Mouse (Mus musculus): ENCODE results near the gene Hnrnph1. TPM values are rescaled to one million over a fixed set of nuclear protein-coding genes. Genes with fewer than 3 reads are reported as not detected.

Gene Hnrnph1
- polyA plus RNA-seq, 1 experiment from 2014 or later: 598 TPM

DNA sequence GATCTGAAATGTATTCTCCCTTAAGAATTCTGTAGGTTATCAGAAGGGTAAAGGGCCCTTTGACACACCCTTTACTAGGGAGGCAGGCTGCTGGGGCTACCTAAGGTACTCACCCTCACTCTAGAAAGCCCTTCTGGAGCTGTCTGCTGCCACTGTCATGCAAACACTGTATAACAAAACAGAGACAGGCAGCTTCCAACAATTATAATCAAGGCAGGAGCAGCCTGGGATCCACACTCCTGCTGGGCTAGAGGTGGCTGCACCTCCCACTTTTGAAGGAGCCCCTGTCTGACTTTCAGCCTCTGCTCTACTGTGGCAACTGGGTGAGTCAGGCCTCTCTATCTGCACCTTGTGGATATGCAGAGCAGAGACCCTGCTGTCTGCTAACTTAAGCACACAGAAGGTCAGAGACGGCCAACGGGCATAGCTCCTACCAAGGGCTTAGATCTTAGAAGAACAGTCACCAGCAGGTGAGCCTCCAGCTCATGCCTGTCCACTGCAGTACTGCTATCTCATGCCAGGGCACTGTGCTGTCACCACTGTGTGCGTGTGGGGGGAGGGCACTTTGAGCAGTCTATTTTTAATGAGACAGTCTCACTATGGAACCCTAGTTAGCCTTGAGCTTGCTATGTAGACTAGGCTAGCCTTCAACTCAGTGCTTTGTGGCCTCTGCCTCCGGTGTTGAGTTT, 14.6 kb downstream of the Hnrnph1 start:
- H3K9me3 ChIP-seq (replicated peaks; ENCODE audit: control insufficient read depth, low read length): no peaks in the 10 kb centered on the region
- no peak overlapping the region for H3K4me2 ChIP-seq (ENCODE audit: low read length)
- no peaks in the 10 kb centered on the region for H3K27me3 ChIP-seq (replicated peaks; ENCODE audit: control insufficient read depth, insufficient read depth, low read length)
- no peak overlapping the region for H3K27ac ChIP-seq (ENCODE audit: low read depth, low read length)
- WGBS: 87% methylated on average over 4 of the region's 4 CpGs
- ATAC-seq: no peak
- H3K4me3 ChIP-seq (ENCODE audit: low read depth, low read length): no peak overlapping the region
- H3K9ac ChIP-seq (ENCODE audit: low read length): no peak overlapping the region
- peaks cover 75% of the 10 kb centered on the region for H3K36me3 ChIP-seq (ENCODE audit: control insufficient read depth, insufficient read depth, low read length)
- no peak for DNase-seq (ENCODE audit: low spot score)
- H3K4me1 ChIP-seq (ENCODE audit: control insufficient read depth, insufficient read depth, low read length): no peaks in the 10 kb centered on the region

DNA sequence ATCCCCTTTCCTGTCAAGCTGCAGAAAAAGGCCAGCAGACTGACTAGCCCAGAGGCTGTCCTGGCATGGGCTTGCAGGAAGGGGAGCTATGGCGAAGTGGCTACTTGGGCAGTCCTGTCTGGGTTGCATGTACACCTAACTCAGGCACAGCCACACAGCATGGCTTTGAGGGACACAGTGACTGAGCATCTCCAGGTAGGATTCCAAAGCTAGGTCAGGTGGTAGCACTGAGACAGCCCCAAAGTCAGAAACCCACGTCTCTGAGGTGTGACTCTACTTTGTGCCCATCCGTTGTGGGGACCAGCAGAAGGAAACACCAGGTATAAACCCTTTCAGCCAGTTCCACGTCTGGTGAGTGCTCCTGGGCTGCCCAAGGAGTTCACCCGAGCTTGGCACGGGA, 16.5 kb downstream of the Hnrnph1 start:
- 84% methylated on average over 6 of the region's 6 CpGs for WGBS
- DNase-seq (ENCODE audit: low spot score) (no peak), ATAC-seq (no peak)
- Histone ChIP-seq H3K9me3 (replicated peaks; ENCODE audit: control insufficient read depth, low read length) (no peaks in the 10 kb centered on the region), H3K4me1 (ENCODE audit: control insufficient read depth, insufficient read depth, low read length) (no peaks in the 10 kb centered on the region), H3K36me3 (ENCODE audit: control insufficient read depth, insufficient read depth, low read length) (peaks cover 75% of the 10 kb centered on the region), H3K27ac (ENCODE audit: low read depth, low read length) (no peak overlapping the region), H3K4me3 (ENCODE audit: low read depth, low read length) (no peak overlapping the region), H3K4me2 (ENCODE audit: low read length) (no peak overlapping the region), H3K27me3 (replicated peaks; ENCODE audit: control insufficient read depth, insufficient read depth, low read length) (no peaks in the 10 kb centered on the region), H3K9ac (ENCODE audit: low read length) (no peak overlapping the region)

DNA sequence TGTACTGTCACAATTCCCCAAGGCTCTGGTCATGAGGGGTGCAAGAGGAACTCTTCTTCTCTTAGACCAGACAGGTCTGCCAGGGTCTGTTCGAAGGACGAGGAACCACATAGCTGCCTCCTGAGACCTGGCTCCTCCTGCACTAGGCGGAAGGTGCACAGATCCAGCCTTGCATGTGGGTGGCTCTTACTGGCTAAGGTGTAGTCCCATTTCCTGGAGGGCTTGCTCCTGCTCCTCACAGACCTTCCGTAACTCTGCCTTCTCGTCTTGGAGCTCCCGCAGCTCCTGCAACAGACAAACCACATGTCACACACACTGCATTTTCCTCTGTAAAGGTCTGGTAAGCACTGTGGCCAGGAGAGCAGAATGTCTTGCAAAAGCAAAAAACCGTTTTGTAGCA, 17.9 kb downstream of the Hnrnph1 start:
- H3K36me3 ChIP-seq (ENCODE audit: control insufficient read depth, insufficient read depth, low read length): peaks cover 78% of the 10 kb centered on the region
- no peak for ATAC-seq
- H3K9me3 ChIP-seq (replicated peaks; ENCODE audit: control insufficient read depth, low read length): no peaks in the 10 kb centered on the region

DNA sequence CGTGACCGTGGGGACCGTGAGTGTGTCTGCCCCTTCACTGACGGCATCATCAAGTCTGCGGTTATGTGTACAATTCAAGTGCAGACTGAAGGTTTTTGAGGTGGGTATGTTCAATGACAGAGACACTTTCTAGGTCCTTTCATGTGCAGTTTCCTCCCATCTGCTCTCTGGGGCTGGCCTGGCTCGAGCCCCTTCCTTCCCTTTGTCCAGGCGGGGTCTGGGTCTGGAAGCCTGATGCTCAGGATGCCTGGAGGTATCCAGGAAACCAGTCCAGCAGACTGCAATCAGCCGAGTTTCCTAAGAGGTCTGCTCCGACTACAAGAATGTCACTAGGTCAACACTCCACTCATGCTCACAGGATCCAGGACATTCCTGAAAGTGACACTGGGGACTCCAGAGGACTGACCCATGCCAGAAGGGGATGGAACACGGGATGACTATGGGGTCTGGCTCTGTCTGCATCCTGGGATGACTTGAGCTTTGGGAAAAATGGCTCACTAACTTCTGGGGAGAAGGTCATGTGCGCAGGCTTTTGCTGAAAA, 20.0 kb downstream of the Hnrnph1 start:
- Histone ChIP-seq H3K4me2 (ENCODE audit: low read length) (no peak overlapping the region), H3K27me3 (replicated peaks; ENCODE audit: control insufficient read depth, insufficient read depth, low read length) (no peaks in the 10 kb centered on the region), H3K4me3 (ENCODE audit: low read depth, low read length) (no peak overlapping the region), H3K36me3 (ENCODE audit: control insufficient read depth, insufficient read depth, low read length) (peaks cover 86% of the 10 kb centered on the region), H3K27ac (ENCODE audit: low read depth, low read length) (no peak overlapping the region), H3K9ac (ENCODE audit: low read length) (no peak overlapping the region), H3K9me3 (replicated peaks; ENCODE audit: control insufficient read depth, low read length) (no peaks in the 10 kb centered on the region), H3K4me1 (ENCODE audit: control insufficient read depth, insufficient read depth, low read length) (no peaks in the 10 kb centered on the region)
- DNase-seq (ENCODE audit: low spot score): no peak
- ATAC-seq: no peak
- 90% methylated on average over 11 of the region's 11 CpGs for WGBS

More for the DNA sequence above, 17.9 kb downstream of the Hnrnph1 start:
- no peak overlapping the region for H3K9ac ChIP-seq (ENCODE audit: low read length)
- DNase-seq (ENCODE audit: low spot score): no peak
- H3K4me1 ChIP-seq (ENCODE audit: control insufficient read depth, insufficient read depth, low read length): no peaks in the 10 kb centered on the region
- no peak overlapping the region for H3K27ac ChIP-seq (ENCODE audit: low read depth, low read length)
- H3K4me3 ChIP-seq (ENCODE audit: low read depth, low read length): no peak overlapping the region
- 90% methylated on average over 7 of the region's 7 CpGs for WGBS
- no peak overlapping the region for H3K4me2 ChIP-seq (ENCODE audit: low read length)
- H3K27me3 ChIP-seq (replicated peaks; ENCODE audit: control insufficient read depth, insufficient read depth, low read length): no peaks in the 10 kb centered on the region

DNA sequence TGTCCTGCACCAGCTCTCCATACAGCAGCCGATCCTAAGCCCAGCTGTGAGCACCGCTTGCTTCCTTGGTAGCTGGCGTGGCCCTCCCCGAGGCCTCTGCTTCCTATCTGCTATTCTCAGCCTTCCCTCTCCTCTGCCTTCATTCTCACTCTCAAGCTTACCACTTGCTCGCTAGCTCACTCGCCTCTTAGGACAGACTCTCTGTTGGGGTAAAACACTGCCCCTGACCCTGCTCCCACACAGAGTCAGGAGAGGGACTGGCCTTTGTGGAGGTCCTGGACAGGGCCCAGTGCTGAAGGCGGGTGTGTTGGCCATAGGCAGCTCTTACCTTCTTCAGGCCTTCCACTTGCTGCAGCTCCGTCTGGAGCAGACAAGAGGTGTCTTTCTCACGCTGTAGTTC, 20.5 kb downstream of the Hnrnph1 start:
- no peak for DNase-seq (ENCODE audit: low spot score)
- H3K36me3 ChIP-seq (ENCODE audit: control insufficient read depth, insufficient read depth, low read length): peaks cover 87% of the 10 kb centered on the region
- no peak for ATAC-seq
- no peak overlapping the region for H3K4me3 ChIP-seq (ENCODE audit: low read depth, low read length)
- no peak overlapping the region for H3K4me2 ChIP-seq (ENCODE audit: low read length)
- H3K4me1 ChIP-seq (ENCODE audit: control insufficient read depth, insufficient read depth, low read length): no peaks in the 10 kb centered on the region
- no peak overlapping the region for H3K9ac ChIP-seq (ENCODE audit: low read length)
- H3K9me3 ChIP-seq (replicated peaks; ENCODE audit: control insufficient read depth, low read length): no peaks in the 10 kb centered on the region
- 90% methylated on average over 9 of the region's 9 CpGs for WGBS
- H3K27ac ChIP-seq (ENCODE audit: low read depth, low read length): no peak overlapping the region
- no peaks in the 10 kb centered on the region for H3K27me3 ChIP-seq (replicated peaks; ENCODE audit: control insufficient read depth, insufficient read depth, low read length)

DNA sequence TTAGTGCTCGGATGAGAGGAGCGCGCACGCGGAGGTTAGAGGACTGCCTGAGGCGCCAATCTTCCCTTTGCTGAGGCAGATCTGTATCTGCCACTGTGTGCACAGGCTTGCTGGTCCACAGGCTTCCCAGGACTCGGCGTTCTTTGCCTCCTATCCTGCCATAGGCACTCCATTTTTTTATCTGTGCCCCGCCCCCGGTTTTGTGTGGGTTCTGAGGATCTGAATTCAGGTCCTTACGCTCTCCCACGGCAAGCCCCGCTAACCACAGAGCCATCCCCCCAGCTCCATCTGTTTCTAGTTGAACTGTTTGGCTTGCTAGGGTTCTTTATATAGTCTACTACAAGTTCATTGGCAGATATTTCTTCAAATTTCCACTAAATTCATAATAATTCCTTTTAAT, 22.0 kb downstream of the Hnrnph1 start:
- H3K27me3 ChIP-seq (replicated peaks; ENCODE audit: control insufficient read depth, insufficient read depth, low read length): no peaks in the 10 kb centered on the region
- no peak overlapping the region for H3K27ac ChIP-seq (ENCODE audit: low read depth, low read length)
- no peak overlapping the region for H3K4me3 ChIP-seq (ENCODE audit: low read depth, low read length)
- no peak overlapping the region for H3K9ac ChIP-seq (ENCODE audit: low read length)
- H3K4me2 ChIP-seq (ENCODE audit: low read length): no peak overlapping the region
- 95% methylated on average over 13 of the region's 13 CpGs for WGBS
- peaks cover 90% of the 10 kb centered on the region for H3K36me3 ChIP-seq (ENCODE audit: control insufficient read depth, insufficient read depth, low read length)
- ATAC-seq (no peak), DNase-seq (ENCODE audit: low spot score) (no peak)
- H3K4me1 ChIP-seq (ENCODE audit: control insufficient read depth, insufficient read depth, low read length): no peaks in the 10 kb centered on the region
- H3K9me3 ChIP-seq (replicated peaks; ENCODE audit: control insufficient read depth, low read length): no peaks in the 10 kb centered on the region

DNA sequence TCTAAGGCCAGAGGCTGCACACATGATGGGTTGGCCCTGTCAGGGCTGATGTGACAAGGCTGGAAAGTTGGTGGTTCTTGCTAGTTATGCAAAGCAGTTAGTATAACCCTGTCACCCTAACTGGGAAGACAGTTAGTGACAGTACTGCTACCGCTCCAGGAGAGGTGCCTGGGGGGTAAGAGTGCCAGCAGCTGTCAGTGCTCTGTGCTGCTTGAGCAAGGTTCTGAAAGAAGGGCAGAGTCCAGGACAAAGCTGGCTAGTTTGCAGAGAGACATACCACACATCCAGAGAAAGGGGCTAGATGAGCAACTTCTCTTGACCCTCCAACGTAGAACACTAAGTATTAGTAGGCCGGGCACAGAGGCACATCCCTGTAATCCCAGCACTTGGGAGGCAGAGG, 25.7 kb downstream of the Hnrnph1 start:
- Histone ChIP-seq H3K27ac (ENCODE audit: low read depth, low read length) (no peak overlapping the region), H3K36me3 (ENCODE audit: control insufficient read depth, insufficient read depth, low read length) (peaks cover 78% of the 10 kb centered on the region), H3K4me1 (ENCODE audit: control insufficient read depth, insufficient read depth, low read length) (no peaks in the 10 kb centered on the region), H3K4me2 (ENCODE audit: low read length) (no peak overlapping the region), H3K4me3 (ENCODE audit: low read depth, low read length) (no peak overlapping the region), H3K27me3 (replicated peaks; ENCODE audit: control insufficient read depth, insufficient read depth, low read length) (no peaks in the 10 kb centered on the region), H3K9ac (ENCODE audit: low read length) (no peak overlapping the region), H3K9me3 (replicated peaks; ENCODE audit: control insufficient read depth, low read length) (no peaks in the 10 kb centered on the region)
- no peak for ATAC-seq
- 99% methylated on average over 3 of the region's 3 CpGs for WGBS
- DNase-seq (ENCODE audit: low spot score): no peak

DNA sequence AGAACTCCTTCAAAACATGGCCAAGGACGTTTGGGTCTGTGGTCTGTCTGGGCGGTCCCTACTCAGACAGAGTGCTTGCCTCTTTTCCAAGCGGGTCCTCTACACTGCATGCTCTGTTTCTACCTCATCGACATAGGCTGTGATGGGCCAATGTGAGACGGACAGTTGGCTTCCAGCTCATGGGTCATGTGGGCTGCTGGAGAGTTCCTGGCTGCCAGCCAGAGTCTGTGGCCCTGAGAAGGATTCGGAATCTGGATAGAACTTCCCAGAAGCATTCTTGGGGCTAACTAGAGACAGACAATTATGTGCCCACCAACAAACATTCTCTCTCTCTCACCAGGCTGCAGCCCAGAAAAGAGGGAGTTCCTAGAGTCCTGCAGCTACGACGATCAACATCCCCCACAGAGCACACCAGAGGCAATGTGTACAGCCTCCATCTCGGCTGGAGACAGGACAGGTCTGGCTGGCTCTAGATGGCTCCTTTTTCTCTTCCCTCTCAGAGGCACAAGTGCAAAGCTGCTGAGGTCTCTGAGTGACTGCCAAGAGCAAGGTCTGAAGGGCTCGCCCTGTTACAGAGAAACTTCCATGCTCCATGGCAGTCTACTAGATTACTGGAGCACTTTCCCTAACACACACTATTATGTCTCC, 26.7 kb downstream of the Hnrnph1 start:
- H3K9me3 ChIP-seq (replicated peaks; ENCODE audit: control insufficient read depth, low read length): no peaks in the 10 kb centered on the region
- H3K4me3 ChIP-seq (ENCODE audit: low read depth, low read length): no peak overlapping the region
- H3K27ac ChIP-seq (ENCODE audit: low read depth, low read length): no peak overlapping the region
- peaks cover 72% of the 10 kb centered on the region for H3K36me3 ChIP-seq (ENCODE audit: control insufficient read depth, insufficient read depth, low read length)
- H3K4me2 ChIP-seq (ENCODE audit: low read length): no peak overlapping the region
- ATAC-seq (no peak), DNase-seq (ENCODE audit: low spot score) (no peak)
- 77% methylated on average over 10 of the region's 10 CpGs for WGBS
- H3K4me1 ChIP-seq (ENCODE audit: control insufficient read depth, insufficient read depth, low read length): no peaks in the 10 kb centered on the region
- H3K27me3 ChIP-seq (replicated peaks; ENCODE audit: control insufficient read depth, insufficient read depth, low read length): no peaks in the 10 kb centered on the region
- no peak overlapping the region for H3K9ac ChIP-seq (ENCODE audit: low read length)

DNA sequence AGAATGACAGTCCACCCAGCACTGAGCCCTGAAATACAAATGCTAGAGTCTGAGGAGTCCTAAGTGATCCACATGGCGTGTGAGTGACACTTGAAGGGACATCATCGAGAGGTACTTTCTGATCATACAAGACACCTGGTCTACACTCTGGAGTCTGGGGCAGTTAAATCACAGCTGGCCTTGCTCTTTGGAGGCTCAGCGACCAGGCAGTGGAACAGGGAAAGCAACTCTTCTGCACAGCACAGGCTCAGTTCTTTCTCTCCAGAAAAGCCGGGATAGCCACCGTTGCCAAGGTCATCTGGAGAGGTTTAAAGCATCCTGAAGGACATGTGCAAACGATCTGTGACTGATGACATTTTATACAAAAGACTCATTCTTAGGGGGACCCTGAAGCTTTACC, 30.4 kb downstream of the Hnrnph1 start:
- Histone ChIP-seq H3K27ac (ENCODE audit: low read depth, low read length) (no peak overlapping the region), H3K27me3 (replicated peaks; ENCODE audit: control insufficient read depth, insufficient read depth, low read length) (no peaks in the 10 kb centered on the region), H3K4me2 (ENCODE audit: low read length) (no peak overlapping the region), H3K9me3 (replicated peaks; ENCODE audit: control insufficient read depth, low read length) (no peaks in the 10 kb centered on the region), H3K36me3 (ENCODE audit: control insufficient read depth, insufficient read depth, low read length) (peaks cover 59% of the 10 kb centered on the region), H3K4me1 (ENCODE audit: control insufficient read depth, insufficient read depth, low read length) (no peaks in the 10 kb centered on the region), H3K4me3 (ENCODE audit: low read depth, low read length) (no peak overlapping the region), H3K9ac (ENCODE audit: low read length) (no peak overlapping the region)
- 83% methylated on average over 6 of the region's 6 CpGs for WGBS
- ATAC-seq (no peak), DNase-seq (ENCODE audit: low spot score) (no peak)

Measured in forebrain, embryonic 14.5 days (tissue).